Mouse (Mus musculus) left cerebral cortex, adult 2 months (tissue): ENCODE results near the gene Vmn1r137. TPM values are rescaled to one million over a fixed set of nuclear protein-coding genes. Genes with fewer than 3 reads are reported as not detected.
"Not testable (repeated sequence)": the region's sequence is repeated elsewhere in the genome, so short reads cannot be mapped to it uniquely, and the experiment has no call there.

Source experiments
- DNase-seq, 2 experiments: peaks; one replicate each; pipeline ENCODE4 v3.0.0; 2021 to 2022; ENCODE audit warnings: low spot score in 2 of 2, mixed read lengths in 1 of 2; ENCODE audit errors: extremely low spot score in 1 of 2
- H3K27ac ChIP-seq: fragments of 200-600 bp; 2 replicates; pipeline ENCODE4 v1.8.1; 2022
- H3K4me3 ChIP-seq: fragments of 200-600 bp; 2 replicates; pipeline ENCODE4 v1.8.1; 2022
- intact Hi-C: fragments of 180-260 bp; cut with DNase I; formaldehyde crosslinking; loops from one replicate; pipeline ENCODE4 v1.15.1; 2025
- long read RNA-seq, 2 experiments: library from polyadenylated mRNA; stranded (forward); transcript quantifications; one replicate each; pipeline ENCODE4 v2.0.0; 2021; ENCODE audit warnings: borderline mapping rate in 2 of 2
- total RNA-seq, 2 experiments: library from RNA; stranded (reverse); gene quantifications; 2 replicates each; pipeline ENCODE4 v1.2.3; 2021

Gene Vmn1r137
- not detected for total RNA-seq
- long read RNA-seq, experiment 1 = 0 reads
- long read RNA-seq, experiment 2 = 0 reads

DNA sequence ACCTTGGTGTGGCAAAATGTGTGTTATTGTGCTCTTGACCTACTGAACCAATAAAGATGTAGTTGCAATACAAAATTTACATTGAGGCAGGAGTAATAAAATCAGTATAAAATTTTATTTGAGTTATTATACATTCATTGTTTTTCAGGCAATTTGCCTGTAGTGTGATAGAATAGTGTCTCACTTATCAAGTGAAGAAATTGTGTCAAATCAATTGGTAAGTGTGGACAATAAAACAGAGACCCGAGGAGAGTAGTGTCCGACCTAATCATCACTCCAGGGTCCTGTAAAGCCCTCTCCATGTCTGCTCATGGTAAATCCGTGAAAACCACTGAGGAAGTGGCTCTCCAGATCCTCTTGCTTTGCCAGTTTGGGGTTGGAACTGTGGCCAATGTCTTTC lies at the start of gene Vmn1r137:
Gene Vmn1r137, plus strand, starts transcription at position 301 of the 400 bp plus-strand sequence.
- H3K27ac ChIP-seq, intact Hi-C loops, H3K4me3 ChIP-seq, DNase-seq: not testable (repeated sequence)

DNA sequence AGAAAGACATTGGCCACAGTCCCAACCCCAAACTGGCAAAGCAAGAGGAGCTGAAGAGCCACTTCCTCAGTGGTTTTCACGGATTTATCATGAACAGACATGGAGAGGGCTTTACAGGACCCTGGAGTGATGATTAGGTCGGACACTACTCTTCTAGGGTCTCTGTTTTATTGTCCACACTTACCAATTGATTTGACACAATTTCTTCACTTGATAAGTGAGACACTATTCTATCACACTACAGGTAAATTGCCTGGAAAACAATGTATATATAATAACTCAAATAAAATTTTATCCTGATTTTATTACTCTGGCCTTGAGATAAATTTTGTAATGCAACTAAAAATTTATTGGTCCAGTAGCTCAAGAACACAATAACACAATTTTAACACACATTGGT lies 34.4 kb downstream of the Vmn1r137 start, which contains the start of gene Vmn1r138:
Gene Vmn1r138, minus strand, starts transcription at position 101 of the 400 bp plus-strand sequence.
- H3K27ac ChIP-seq, intact Hi-C loops, DNase-seq, H3K4me3 ChIP-seq: not testable (repeated sequence)

Other genes with a start within 250 kb of the Vmn1r137 start
- not detected for gene Gm4175, start 233.1 kb upstream of the Vmn1r137 start, total RNA-seq
- not detected for gene Gm4177, start 197.9 kb upstream of the Vmn1r137 start, total RNA-seq
- gene Vmn1r135, start 162.2 kb upstream of the Vmn1r137 start, total RNA-seq = not detected
- not detected for gene Gm5725, start 150.3 kb upstream of the Vmn1r137 start, total RNA-seq
- gene Gm5891, start 73.3 kb upstream of the Vmn1r137 start, total RNA-seq = not detected
- gene Vmn1r138, start 34.3 kb downstream of the Vmn1r137 start, total RNA-seq = not detected
- gene Gm6176, start 61.7 kb downstream of the Vmn1r137 start, total RNA-seq = not detected
- gene Vmn1r139, start 74.5 kb downstream of the Vmn1r137 start, total RNA-seq = not detected
- not detected for gene Gm16451, start 123.7 kb downstream of the Vmn1r137 start, total RNA-seq
- not detected for gene Gm10666, start 140.2 kb downstream of the Vmn1r137 start, total RNA-seq
- gene Vmn1r142, start 169.4 kb downstream of the Vmn1r137 start, total RNA-seq = not detected
- not detected for gene Vmn1r143, start 194.8 kb downstream of the Vmn1r137 start, total RNA-seq
- gene Gm8653, start 206.7 kb downstream of the Vmn1r137 start, total RNA-seq = not detected
- not detected for gene Gm8453, start 234.9 kb downstream of the Vmn1r137 start, total RNA-seq